Mouse (Mus musculus) lung, postnatal 0 days (tissue): Measurements from ENCODE around the gene Dclk2.

Experiments
- CTCF ChIP-seq: IDR thresholded peaks from 2 replicates; pipeline ENCODE4 v1.5.1; 2016; ENCODE audit warnings: antibody characterized with exemption, mild to moderate bottlenecking
- EP300 ChIP-seq: IDR thresholded peaks from 2 replicates; pipeline ENCODE4 v1.6.1; 2016; ENCODE audit warnings: antibody characterized with exemption, mild to moderate bottlenecking, control low read depth

DNA sequence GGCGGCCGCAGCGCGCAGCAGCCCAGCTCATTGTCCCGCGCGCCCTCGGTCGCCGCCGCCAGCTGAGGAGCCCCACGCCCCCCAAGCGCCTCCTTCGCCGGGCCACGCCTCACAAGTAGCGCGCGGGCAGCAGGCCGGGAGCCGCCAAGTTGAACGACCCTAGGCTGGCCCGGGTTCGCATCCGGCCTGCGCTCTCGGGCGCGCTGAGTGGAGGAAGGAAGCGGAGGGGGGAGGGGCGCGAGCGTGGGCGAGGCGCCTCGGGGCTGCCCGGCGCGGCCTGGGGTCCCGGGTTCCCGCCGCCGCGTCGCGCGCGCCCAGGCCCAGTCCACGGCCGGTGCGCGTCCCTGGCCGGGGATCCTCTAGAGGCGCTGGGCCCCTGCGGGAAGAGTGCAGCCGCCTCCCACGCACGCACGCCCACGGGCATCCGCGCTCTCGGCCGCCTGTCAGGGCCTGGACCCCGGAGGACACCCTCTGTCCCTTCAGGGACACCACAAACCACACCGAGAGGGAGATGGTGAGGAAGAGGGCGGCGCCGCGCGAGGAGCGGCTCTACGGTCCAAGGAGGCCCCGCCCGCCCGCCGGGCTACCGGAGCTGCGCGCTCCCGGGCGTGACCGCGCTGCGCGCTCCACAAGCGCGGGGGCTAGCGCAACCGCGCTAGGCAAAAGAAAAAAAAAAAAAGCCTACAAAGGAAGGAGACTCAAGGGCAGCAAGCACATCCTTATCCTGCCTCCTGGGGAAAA, at the start of gene Dclk2:
- no peak for TF ChIP-seq EP300
- TF ChIP-seq CTCF = no peak
